Mouse (Mus musculus) liver, embryonic 18 days (tissue): ENCODE data around the gene Ass1. TPM values are rescaled to one million over a fixed set of nuclear protein-coding genes. Genes with fewer than 3 reads are reported as not detected.

ENCODE experiments used
- polyA plus RNA-seq: library from polyadenylated mRNA; depleted of rRNA; stranded (reverse); fragments of >200 nt; gene quantifications from 2 replicates; pipeline ENCODE4 v1.2.3, GENCODE M21; 2012; rRNA removed

Ass1 gene
- 535 and 579 TPM in 2 replicates for polyA plus RNA-seq

DNA sequence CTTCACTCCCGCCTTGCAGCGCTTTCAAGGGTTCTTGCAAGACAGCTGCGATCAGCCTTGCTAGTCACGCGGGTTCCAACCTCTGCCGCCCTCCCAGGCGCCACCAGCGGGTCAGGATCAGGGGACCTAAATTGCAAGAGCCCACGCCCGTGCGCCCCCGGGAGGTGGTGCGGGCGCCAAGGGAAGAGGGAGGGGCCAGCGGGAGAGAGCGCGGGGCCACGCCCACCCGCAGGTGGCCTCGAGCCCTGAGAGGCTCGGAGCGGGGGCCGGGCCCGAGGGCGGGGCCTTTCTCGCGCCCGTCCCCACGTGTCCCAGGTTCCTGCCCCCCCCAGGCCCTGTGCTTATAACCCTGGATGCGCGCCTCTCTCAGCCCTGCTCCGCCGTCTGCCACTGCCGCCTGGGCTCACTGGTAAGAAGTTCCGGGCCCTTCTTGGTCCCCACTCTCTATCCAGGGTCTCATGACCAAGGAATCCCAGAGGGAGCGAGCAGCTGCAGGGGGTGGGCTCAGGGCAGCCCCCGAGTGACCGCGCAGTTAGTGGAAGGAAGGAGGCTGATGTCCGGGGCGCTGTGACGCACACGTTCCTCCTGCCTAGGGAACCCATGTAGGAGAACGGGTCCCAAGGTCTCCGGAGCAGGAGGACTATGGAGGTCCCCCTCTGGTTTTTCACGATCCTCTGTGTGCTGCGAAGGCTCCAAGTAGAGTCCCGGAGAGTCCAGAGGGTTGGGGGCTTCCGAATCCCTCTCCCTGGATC, at the start of gene Ass1:
Gene Ass1 (plus strand): TSS at position 277 of the 752 bp plus-strand sequence.

Other genes with a start within 250 kb of the Ass1 start
- 0.42 and 0.50 TPM in 2 replicates for gene Ncs1, start 224.4 kb upstream of the Ass1 start, polyA plus RNA-seq
- 1.1 and 1.7 TPM in 2 replicates for gene Hmcn2, start 155.8 kb upstream of the Ass1 start, polyA plus RNA-seq
- gene Fubp3, start 102.4 kb downstream of the Ass1 start, polyA plus RNA-seq: 15.1 and 16.3 TPM in 2 replicates
- not detected in 2 replicates for gene Prdm12, start 169.8 kb downstream of the Ass1 start, polyA plus RNA-seq
- gene Exosc2, start 200.5 kb downstream of the Ass1 start, polyA plus RNA-seq: 14.9 and 16.0 TPM in 2 replicates
- gene Abl1, start 218.2 kb downstream of the Ass1 start, polyA plus RNA-seq: 9.8 and 11.4 TPM in 2 replicates